Mouse (Mus musculus) C2C12 (cell line): ENCODE data around the gene Ncstn. TPM values are rescaled to one million over a fixed set of nuclear protein-coding genes. Genes with fewer than 3 reads are reported as not detected.

ENCODE experiments used
- H3K27me3 ChIP-seq: one replicate; pipeline ENCODE4 v1.6.1; 2011; ENCODE audit not compliant: control insufficient read depth, insufficient read depth, insufficient read length
- H3K36me3 ChIP-seq: one replicate; pipeline ENCODE4 v1.6.1; 2011; ENCODE audit not compliant: control insufficient read depth, insufficient read depth
- H3K4me3 ChIP-seq: one replicate; pipeline ENCODE4 v1.5.1; 2011; ENCODE audit warnings: mild to moderate bottlenecking, control low read depth; ENCODE audit not compliant: poor library complexity, insufficient read depth, severe bottlenecking
- H3K79me2 ChIP-seq: one replicate; pipeline ENCODE4 v1.6.1; 2011; ENCODE audit not compliant: control insufficient read depth, insufficient read depth
- H3K79me3 ChIP-seq: one replicate; pipeline ENCODE4 v1.6.1; 2011; ENCODE audit warnings: low read depth, control low read depth
- H3ac ChIP-seq: one replicate; pipeline ENCODE3; 2011; ENCODE audit warnings: low read depth; ENCODE audit not compliant: control insufficient read depth, insufficient read length
- CEBPB ChIP-seq: IDR thresholded peaks from one replicate; pipeline ENCODE4 v1.6.1; 2011; ENCODE audit warnings: low read depth, mild to moderate bottlenecking, control low read depth, moderate library complexity
- CTCF ChIP-seq: IDR thresholded peaks from one replicate; pipeline ENCODE4 v1.5.1; 2011; ENCODE audit not compliant: control insufficient read depth, insufficient read depth, insufficient read length
- FOSL1 ChIP-seq: IDR thresholded peaks from one replicate; pipeline ENCODE4 v1.8.0; 2011; ENCODE audit warnings: mild to moderate bottlenecking, low read length; ENCODE audit not compliant: poor library complexity, insufficient read depth, severe bottlenecking
- MAX ChIP-seq: IDR thresholded peaks from one replicate; pipeline ENCODE4 v1.6.1; 2011; ENCODE audit warnings: mild to moderate bottlenecking, control low read depth
- MYOD1 ChIP-seq: IDR thresholded peaks from one replicate; pipeline ENCODE4 v1.6.1; 2011; ENCODE audit warnings: low read depth; ENCODE audit not compliant: control insufficient read depth, insufficient read length
- MYOG ChIP-seq: IDR thresholded peaks from one replicate; pipeline ENCODE4 v1.6.1; 2011; ENCODE audit not compliant: control insufficient read depth, insufficient read length; ENCODE audit errors: extremely low read depth
- USF1 ChIP-seq: IDR thresholded peaks from one replicate; pipeline ENCODE4 v1.6.1; 2011; ENCODE audit warnings: low read depth, mild to moderate bottlenecking, control low read depth, moderate library complexity
- polyA plus RNA-seq: library from polyadenylated mRNA; unstranded; fragments of >200 nt; fragmentation: generic; extraction: Trizol; gene quantifications from one replicate; pipeline ENCODE4 v1.2.1, GENCODE M21; 2012; ENCODE audit warnings: missing spikeins

The Ncstn gene
- polyA plus RNA-seq, 1 experiment = 40.8 TPM

- Histone ChIP-seq H3ac (no peak overlapping the region), H3K79me2 (no peaks in the 10 kb centered on the region), H3K79me3 (no peaks in the 10 kb centered on the region), H3K36me3 (no peaks in the 10 kb centered on the region), H3K4me3 (no peak overlapping the region), H3K27me3 (no peaks in the 10 kb centered on the region)
- TF ChIP-seq USF1 (no peak), CEBPB (no peak), CTCF (no peak), FOSL1 (no peak), MYOD1 (no peak), MAX (no peak), MYOG (no peak)
Measured at GRCm38 (mm10) chr1:172053541-172054440, 28.8 kb downstream of the Ncstn start.

- H3K79me3 ChIP-seq = no peaks in the 10 kb centered on the region
- no peaks in the 10 kb centered on the region for H3K27me3 ChIP-seq
- no peaks in the 10 kb centered on the region for H3K79me2 ChIP-seq
- H3K4me3 ChIP-seq = no peak overlapping the region
- TF ChIP-seq USF1 (no peak), CEBPB (no peak), CTCF (no peak), MYOG (no peak), FOSL1 (no peak), MYOD1 (no peak), MAX (no peak)
- H3K36me3 ChIP-seq = no peaks in the 10 kb centered on the region
- no peak overlapping the region for H3ac ChIP-seq
Measured at GRCm38 (mm10) chr1:172052766-172053279, 29.8 kb downstream of the Ncstn start.

- Histone ChIP-seq H3K36me3 (no peaks in the 10 kb centered on the region), H3K27me3 (no peaks in the 10 kb centered on the region), H3K4me3 (no peak overlapping the region), H3K79me3 (no peaks in the 10 kb centered on the region), H3ac (peak overlapping the region; percentile 18), H3K79me2 (no peaks in the 10 kb centered on the region)
- no peak for TF ChIP-seq CEBPB
- TF ChIP-seq MAX = no peak
- TF ChIP-seq MYOG = no peak
- TF ChIP-seq MYOD1 = no peak
- no peak for TF ChIP-seq FOSL1
- no peak for TF ChIP-seq USF1
- no peak for TF ChIP-seq CTCF
Measured at GRCm38 (mm10) chr1:172049131-172049782, 33.3 kb downstream of the Ncstn start.

- Histone ChIP-seq H3K79me3 (no peaks in the 10 kb centered on the region), H3K4me3 (no peak overlapping the region), H3ac (no peak overlapping the region), H3K79me2 (no peaks in the 10 kb centered on the region), H3K27me3 (no peaks in the 10 kb centered on the region), H3K36me3 (no peaks in the 10 kb centered on the region)
- TF ChIP-seq MYOD1 = no peak
- TF ChIP-seq CEBPB = no peak
- TF ChIP-seq FOSL1 = no peak
- TF ChIP-seq MYOG = no peak
- TF ChIP-seq MAX = no peak
- TF ChIP-seq USF1 = no peak
Measured at GRCm38 (mm10) chr1:172048241-172048734, 34.3 kb downstream of the Ncstn start.

GRCm38 (mm10) chr1:172046938-172047337 lies 35.7 kb downstream of the Ncstn start:
- Histone ChIP-seq H3K36me3 (no peaks in the 10 kb centered on the region), H3K4me3 (no peak overlapping the region), H3ac (no peak overlapping the region), H3K27me3 (no peaks in the 10 kb centered on the region), H3K79me2 (no peaks in the 10 kb centered on the region), H3K79me3 (no peaks in the 10 kb centered on the region)
- TF ChIP-seq MAX (no peak), CTCF (peak; percentile 32), MYOG (no peak)
